Mouse (Mus musculus) E14TG2a.4 (cell line): Measurements from ENCODE around the gene Akap1.

Source experiments
- CTCF ChIP-seq: conservative IDR thresholded peaks from 2 replicates; pipeline ENCODE4 v1.5.1; 2014; ENCODE audit warnings: low read length
- NANOG ChIP-seq: IDR thresholded peaks from 2 replicates; pipeline ENCODE4 v1.6.1; 2014; ENCODE audit warnings: borderline replicate concordance, low read length, mixed read lengths
- POU5F1 ChIP-seq: IDR thresholded peaks from 2 replicates; pipeline ENCODE4 v1.6.1; 2014; ENCODE audit warnings: low read length, borderline replicate concordance

GRCm38 (mm10) chr11:88848590-88848989, 15.8 kb downstream of the Akap1 start:
- TF ChIP-seq CTCF (peak; percentile 88), NANOG (no peak), POU5F1 (no peak)
